Mouse (Mus musculus) granulocyte monocyte progenitor cell, adult 5-6 weeks (primary cell): ENCODE results near the gene Pcdh7. TPM values are rescaled to one million over a fixed set of nuclear protein-coding genes. Genes with fewer than 3 reads are reported as not detected.

Source experiments
- ATAC-seq: replicated peaks from 2 replicates; pipeline ENCODE4 v1.8.0; 2016; ENCODE audit warnings: mild to moderate bottlenecking, moderate TSS enrichment, inconsistent platforms; ENCODE audit not compliant: poor library complexity, severe bottlenecking
- total RNA-seq, 2 experiments: library from RNA; stranded (forward) in 1 of 2; stranded (reverse) in 1 of 2; fragments of 200-712, 200-1000 nt in 1 of 2; fragments of >200 nt in 1 of 2; fragmentation: Nextera tagmentation in 1 of 2; gene quantifications; 2 replicates each; pipeline ENCODE4 v1.2.3; 2014 to 2017

The Pcdh7 gene
- total RNA-seq, 2 experiments from 2014 or later: 0.93 to 1.1 TPM

DNA sequence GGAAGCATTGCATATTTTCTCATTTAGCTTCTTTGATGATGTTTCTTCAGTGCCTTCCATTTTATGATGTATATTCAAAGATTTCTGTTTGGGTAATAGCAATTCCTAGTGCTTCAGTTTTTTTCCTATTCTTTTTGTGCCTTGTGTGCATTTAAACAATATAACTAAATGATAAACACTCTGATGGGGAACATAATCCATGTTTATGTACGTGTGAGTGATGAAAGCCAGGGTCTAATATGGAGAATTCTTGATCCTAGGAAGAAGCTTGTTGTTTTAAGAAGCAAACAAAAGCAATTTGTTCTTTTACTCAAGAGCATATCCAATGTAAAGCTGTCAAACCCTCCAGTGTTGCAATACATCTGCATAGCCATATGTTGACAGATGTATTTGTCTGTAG, 153.0 kb downstream of the Pcdh7 start:
- no peak for ATAC-seq

DNA sequence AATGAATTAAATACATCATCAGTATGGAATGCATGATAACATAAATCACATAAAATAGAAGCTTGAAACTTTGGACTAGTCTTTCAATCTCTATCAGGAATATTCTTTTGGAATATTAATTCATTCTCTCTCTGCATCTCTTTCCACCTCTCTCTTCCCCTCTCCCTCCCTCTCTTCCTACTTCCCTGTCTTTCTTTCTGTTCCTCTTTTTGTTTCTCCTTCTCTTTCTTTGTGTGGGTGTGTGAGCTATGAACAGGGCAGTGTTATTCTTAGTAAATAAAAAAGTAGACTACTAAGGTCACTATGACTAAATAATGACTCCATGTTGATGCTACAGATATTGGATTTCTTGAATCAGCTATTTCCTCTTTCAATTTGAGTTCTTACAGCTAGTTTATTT, 167.2 kb downstream of the Pcdh7 start:
- ATAC-seq: peak; percentile 99

DNA sequence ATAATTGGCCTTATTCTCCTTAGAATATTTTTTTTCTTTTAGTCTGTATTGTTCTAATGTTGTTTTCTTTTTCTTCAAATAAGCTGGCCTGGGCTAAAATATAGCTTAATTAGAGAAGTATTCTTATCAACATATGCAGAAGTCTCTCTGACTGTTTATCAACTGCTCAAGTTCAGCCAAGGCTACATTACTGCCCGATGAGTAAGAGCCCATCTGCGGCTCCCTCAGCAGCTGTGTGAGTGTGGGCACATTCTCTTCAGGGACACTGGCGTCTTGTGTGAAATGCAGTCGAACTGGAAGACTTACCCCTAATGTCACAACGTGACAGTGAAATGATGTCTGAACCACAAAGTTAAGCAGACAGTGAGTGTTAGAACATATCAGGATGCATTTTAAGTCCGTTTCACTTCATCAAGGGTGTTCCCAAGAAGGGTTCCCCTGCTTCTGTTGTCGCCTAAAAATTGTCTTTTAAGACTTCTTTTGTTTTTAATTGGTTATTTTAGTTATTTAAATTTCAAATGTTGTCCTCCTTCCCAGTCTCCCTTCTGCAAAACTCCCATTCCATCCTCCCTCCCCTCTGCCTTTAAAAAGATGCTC, 181.3 kb downstream of the Pcdh7 start:
- ATAC-seq: no peak

DNA sequence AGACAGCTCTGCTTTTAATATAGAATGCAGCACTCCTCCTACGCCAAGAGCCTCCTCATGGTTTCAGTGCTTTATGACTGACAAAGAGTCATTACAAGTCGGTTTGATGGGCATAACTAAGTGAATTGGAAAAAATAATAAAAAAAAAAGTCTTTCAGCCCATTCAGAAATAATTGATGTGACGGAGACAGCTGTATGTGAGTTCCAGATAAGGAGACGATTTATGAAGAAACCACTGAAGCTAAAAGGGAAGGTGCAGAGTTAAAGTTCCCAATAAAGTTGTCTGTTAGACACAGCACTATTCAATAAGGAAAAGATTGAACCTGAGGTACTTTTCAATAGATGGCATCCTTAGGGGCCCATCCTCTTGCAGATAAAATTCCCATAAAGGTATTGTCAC, 189.5 kb downstream of the Pcdh7 start:
- no peak for ATAC-seq

DNA sequence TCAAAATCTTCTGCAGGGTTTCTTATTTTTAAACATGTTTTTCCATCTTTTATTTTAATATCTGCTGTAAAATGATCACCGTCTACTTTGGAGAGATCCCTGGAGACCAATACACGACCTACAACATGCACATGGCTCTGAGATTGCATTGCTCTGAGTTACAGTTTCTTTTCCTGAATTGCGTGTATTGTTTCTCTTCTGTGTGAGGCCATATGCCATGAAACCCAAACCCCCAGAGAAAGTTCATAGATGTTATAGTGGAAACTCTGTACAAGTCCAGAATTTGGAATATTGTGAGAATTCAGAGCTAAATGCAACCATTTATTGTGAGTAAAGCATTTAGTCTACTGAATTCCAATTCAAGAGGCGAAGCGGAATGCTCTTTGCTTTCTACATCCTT, 203.4 kb downstream of the Pcdh7 start:
- no peak for ATAC-seq

DNA sequence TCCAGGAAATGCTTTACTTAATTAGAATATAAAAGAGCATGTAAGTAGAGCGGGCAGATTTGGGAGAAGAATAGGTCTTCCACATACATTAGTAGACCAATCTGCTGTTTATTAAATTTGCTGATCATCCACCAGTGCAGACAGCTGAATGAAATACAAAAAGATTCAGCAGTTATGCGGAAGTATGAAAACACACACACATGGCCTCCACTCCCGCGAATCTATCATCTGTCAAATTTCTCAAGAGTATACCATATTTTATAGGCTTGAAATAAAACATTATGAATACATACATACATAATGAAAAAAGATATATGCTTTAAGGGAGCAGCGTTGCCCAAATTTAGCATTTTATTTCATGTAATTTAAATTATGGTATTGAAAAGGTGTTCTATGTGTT, 213.6 kb downstream of the Pcdh7 start:
- no peak for ATAC-seq

DNA sequence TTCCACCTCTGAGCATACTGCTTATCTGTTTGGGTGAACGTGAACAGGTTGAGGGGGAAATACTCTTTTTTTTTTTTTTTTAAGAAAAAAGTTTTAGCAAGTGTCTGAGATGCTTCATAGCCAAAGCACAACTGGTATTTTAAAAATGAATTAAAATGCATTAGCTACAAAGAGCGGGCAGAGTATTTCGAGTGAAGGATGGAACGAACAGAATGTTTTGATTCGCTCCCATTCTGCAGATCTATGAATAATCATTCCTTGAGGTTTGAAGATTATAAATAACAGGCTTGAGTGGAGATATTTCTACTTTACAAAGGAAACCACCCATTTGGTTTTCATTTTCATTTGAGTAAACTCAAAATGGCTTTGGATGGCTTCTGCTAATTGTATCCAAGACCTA, 214.0 kb downstream of the Pcdh7 start:
- no peak for ATAC-seq

DNA sequence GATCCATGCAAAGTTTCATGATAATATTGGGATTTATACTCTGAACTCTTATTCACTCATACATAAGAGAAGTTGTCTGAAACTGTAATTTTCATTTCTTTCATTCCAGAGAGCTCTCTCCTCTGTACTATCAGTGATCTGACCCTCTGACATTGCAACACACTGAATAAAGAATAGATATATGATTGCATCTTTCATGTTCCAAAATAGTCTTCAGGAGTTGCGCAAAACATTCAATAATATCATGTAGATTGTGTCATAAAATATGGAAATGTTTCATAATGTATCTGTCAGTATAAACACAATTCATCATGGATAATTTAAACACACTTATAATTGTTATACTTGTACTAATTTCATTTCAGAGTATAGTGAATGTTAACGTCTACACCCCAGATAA, 216.9 kb downstream of the Pcdh7 start:
- ATAC-seq: peak; percentile 92

DNA sequence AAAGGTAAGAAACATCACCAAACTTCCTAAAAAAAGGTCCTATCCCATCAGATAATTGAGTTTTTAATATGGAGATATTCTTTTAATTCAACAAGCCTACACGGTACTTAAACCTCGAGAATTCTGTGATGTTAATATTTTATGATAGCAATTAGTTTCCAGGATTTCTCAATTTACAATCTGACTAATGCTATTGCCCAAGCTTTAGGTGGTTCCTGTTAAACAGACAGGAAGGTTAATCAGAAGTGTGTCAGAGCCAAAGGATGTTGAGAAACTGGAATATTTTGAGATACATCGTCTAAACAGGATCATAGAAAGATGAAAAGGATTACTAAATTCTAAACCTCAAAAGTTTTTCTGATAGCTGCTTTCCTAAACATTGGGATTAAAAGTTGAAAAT, 222.7 kb downstream of the Pcdh7 start:
- ATAC-seq: peak; percentile 94

DNA sequence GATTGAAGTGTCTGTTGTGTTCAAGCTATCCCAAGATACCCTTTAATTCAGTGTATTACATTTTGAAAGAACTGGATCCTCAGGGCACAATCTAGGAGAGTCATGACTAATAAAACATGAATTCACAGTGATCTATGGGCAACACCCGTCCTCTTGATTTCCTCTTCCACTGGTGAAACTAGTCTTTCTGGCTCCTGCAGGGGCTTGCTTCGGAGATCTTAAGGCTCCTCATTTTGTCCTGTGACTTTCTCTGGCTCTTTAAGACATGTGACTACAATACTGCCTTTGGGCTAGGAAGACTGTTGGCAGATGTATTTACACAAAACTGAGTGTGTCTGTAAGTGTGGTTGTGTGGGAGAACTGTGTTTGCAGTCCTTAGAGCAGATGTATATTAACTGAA, 225.4 kb downstream of the Pcdh7 start:
- ATAC-seq: no peak

DNA sequence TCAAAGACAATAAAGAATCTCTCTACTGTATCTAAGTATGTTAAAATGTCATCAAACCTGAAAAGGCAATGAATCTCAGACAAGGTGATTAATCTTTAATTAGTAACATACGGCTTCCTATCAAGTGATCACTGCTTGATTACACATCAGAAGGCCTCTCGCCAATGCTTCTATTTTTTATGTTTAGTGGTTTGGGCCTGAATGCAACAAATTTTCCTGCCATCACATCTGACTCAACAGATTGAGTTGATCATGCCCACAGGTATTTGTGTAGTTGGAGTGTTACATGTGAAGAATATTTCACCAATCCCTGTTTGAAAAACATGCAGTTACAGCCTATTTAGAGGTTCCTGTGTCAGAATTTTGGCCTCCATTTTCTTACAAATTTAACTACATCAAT, 225.8 kb downstream of the Pcdh7 start:
- no peak for ATAC-seq

DNA sequence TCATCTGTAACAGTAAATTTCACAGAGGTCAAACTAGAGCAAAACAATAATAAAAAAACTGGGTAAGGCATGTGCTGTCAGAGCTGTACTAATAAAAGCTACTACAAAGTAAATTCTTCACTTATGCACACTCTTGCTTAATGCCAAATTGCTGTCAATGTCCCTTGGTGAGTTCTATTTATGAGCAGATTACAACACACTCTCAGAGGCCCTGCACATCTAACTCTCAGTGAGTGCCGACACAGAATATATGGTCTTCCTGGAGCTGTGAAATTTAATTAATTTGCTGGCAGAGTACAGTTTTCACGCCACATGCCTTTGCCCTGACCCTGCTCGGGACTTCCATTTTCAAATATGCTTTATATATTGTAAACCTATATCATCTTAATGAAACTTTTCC, 227.7 kb downstream of the Pcdh7 start:
- peak; percentile 69 for ATAC-seq

DNA sequence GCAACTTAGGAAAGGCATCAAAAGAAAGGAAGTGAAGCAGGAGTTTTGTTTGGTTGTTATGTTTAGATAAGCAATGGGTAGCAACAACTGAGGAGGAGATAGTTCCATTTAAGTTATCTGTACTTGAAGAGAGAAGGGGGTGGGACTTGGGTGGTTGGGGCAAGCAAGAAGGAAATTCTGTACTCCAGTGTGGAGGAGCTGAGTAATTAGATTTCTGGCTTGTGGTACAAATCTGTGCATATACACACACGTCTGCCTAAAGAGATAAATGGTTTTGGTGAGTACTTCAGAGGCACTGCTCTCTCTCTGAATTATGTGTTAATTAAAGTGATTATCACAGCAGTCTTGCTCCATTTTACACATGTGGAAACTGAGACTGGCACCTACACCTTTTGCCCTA, 241.6 kb downstream of the Pcdh7 start:
- no peak for ATAC-seq

DNA sequence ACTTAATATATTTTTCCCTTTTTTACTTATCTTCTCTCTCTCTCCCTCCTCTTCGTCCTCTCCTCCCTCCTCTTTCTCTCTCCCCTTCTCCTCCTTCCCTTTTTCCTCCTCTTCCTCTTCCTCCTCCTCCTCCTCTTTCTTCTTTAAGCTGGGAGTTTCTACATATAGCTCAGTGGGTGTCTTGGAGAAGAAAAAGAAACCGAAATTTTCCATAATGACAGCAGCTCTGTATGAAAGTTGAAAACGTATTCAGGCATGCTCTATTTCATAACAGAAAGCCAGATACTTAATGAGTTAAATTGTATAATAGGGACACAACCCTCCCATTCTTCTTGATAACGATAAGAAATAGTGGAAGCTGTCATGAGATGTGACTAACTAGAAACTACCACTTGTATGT, 246.0 kb downstream of the Pcdh7 start:
- no peak for ATAC-seq

DNA sequence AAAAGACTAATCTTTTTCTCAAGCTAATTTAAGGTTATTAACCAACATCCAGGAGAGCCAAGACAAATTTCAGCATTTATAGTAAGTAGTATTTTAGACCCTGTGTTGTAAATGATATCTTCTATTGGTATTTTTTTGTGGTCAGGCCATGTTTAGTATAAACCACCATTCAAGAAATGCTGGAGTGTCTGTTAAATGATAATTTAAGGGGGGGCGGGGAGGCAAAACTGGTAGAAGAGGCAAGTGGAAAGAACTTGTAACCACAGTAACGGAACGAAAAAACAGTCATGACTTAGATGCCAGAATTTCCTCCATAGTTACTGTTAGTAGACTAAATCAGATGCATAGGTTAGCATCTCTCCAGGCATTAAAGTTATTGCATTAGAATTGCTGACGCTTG, 246.4 kb downstream of the Pcdh7 start:
- ATAC-seq: no peak

DNA sequence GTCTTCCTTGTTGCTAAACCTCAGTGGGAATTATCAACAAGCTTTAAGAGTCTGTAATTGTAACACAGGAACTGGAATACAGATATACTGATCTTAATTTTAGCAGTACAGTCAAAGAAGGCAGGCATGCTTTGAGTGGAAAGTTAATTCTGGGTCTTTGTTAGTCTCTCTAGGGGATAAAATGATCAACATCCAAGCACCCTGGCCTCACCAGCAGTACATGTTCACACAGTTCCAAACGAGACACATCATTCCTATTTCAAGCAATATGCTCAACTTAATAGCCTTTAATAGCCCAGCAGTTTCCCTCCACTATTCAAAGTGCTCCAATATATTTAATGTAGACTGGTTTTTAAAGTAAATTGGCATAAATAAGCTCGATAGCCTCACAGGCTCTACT, 275.8 kb downstream of the Pcdh7 start:
- ATAC-seq: no peak

DNA sequence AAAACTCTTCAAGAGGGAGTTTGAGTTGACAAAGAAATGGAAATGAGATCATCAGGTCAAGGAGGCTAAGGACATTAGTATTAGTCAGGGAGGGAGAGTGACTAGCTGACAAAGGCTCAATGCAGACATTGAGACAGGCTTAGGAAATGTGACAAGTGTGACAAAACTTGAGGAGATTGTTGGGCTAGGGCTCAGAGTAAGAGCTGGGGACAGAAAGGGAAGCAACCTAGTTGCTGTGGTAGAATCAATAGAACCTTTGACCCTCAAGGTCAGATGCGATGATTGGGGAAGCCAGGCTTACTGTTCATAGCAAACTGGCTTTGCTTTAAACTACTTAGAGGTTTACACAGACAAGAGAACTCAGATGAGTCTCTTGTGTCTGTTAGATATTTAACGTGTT, 303.6 kb downstream of the Pcdh7 start:
- ATAC-seq: no peak

DNA sequence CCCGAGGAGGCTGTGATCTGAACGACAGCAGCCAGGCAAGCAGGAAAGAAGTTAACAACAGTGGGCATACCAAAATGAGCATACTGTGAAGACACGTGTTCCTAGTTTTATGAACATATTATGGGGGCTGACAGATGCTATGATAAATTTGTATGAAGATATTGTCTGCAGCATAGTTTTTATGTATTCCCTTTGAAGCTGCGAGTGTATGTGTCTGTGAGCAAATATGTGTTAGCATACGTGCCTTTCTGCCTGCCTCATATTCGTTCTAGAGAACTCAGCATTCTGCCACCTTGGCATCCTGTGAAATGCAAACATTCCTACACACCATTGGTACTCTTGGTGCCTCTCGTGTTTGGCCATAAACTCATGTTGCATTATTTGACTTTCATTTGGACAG, 307.4 kb downstream of the Pcdh7 start:
- no peak for ATAC-seq

DNA sequence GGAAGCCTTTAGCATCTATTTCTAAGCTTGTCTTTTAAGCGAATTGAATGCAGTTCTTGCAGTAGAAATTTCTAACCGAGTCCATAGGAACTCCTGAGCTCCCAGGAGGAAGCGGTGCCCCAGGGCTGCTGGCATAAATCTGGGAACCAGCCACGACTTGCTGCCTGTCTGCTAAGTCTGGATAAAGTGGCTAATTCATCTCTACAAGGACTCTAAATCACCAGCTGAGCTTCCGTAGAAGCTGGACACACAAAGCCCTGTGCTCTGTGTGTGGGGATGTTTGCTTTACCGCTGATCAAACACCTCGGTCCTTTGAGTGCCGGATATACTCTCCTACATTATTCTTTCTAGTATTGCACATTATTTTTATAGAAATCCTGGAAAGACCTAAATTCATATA, 308.0 kb downstream of the Pcdh7 start:
- no peak for ATAC-seq

DNA sequence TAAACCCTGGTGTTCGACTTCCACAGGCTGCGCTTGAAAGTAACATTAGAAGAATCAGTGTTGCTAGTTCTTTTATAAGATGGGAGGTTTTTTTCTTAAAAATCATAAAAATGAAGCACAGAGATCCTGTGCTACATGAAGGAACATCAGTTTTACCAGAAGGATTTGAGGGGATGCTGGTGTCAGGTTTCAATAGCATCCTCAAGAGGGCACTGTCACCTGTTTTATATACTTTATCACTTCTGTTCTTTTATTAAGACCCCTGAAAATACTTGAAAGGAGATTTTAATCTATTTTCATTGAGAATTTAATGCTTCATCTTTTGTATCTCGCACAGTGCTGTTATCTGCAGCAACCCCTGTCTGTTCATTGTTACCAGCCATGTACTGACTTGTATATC, 322.1 kb downstream of the Pcdh7 start:
- no peak for ATAC-seq

DNA sequence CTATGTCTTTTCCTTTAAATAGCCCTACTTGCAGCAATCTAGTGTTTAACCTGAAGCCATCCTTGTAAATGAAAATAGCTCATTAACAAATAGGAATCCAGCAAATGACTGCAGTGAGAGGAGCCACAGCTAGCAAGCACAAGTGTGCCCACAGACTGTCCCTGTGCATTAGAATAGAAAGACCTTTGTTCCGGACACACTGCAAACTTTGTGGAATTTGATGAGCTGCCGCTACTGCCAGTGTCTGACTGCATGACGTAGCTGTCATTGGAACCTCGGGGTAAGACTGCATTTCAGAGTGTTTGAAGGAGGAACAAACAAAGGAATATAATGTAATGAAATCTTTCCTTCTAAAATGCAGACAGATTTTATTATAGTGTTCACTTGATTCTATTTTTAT, 326.4 kb downstream of the Pcdh7 start:
- no peak for ATAC-seq

DNA sequence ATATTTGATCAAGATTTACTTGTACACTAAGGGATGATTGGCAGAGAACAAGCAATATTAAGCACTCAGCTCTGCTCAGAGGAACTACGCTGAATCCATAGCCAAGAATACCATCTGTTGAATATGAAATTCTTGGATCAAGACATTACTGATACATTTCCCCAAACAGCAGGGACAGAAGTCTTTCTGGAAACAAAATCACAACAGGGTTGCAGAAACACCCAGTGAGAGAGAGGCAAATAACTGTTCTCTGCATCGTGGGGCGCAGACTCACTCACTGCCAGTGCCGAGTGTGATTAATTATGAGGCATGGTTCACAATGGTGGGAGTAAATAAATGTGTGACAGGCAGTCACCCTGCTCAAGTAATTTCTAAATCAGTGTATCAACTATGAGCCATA, 363.3 kb downstream of the Pcdh7 start:
- ATAC-seq: no peak

DNA sequence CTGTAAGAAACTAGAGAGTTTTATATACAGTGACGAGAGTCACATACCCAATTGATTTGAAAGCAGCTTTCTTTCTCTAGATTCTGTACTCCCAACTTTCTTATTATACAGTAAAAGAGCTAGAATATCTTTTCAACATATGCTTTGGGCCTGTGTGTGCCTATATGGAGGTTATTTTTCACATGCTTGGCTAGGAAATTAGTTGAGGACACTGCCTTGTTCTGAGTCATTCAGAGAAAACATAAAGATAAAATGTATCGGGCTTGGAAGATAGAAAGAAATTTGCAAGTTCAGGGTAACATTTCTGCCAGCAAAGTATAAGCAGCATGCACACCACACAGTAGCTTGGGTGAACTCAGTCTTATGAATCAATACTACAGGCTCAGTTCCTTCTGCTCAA, 364.5 kb downstream of the Pcdh7 start:
- no peak for ATAC-seq
